Mouse (Mus musculus) myocyte (in vitro differentiated cells): ENCODE measurements around the gene Tbce.

Experiments
- CEBPB ChIP-seq: IDR thresholded peaks from 2 replicates; pipeline ENCODE4 v1.6.1; 2011; ENCODE audit warnings: mild to moderate bottlenecking, moderate library complexity; ENCODE audit not compliant: poor library complexity, insufficient read depth, severe bottlenecking
- E2F4 ChIP-seq: IDR thresholded peaks from one replicate; pipeline ENCODE4 v1.6.1; 2011; ENCODE audit warnings: mild to moderate bottlenecking, control low read depth, moderate library complexity; ENCODE audit not compliant: insufficient read depth
- MAX ChIP-seq: IDR thresholded peaks from one replicate; pipeline ENCODE4 v1.6.1; 2011; ENCODE audit warnings: low read depth, mild to moderate bottlenecking, control low read depth
- MYOG ChIP-seq, 3 experiments: IDR thresholded peaks; one replicate each; pipeline ENCODE4 v1.6.1; 2011; ENCODE audit warnings: control low read depth in 2 of 3, low read depth in 2 of 3, mild to moderate bottlenecking in 2 of 3; ENCODE audit not compliant: insufficient read length in 2 of 3, control insufficient read depth in 1 of 3, insufficient read depth in 1 of 3
- POLR2A ChIP-seq: IDR thresholded peaks from one replicate; pipeline ENCODE4 v1.6.1; 2011; ENCODE audit warnings: low read depth, mild to moderate bottlenecking, control low read depth, moderate library complexity; ENCODE audit not compliant: insufficient read length
- POLR2AphosphoS2 ChIP-seq: IDR thresholded peaks from one replicate; pipeline ENCODE4 v1.6.1; 2011; ENCODE audit warnings: low read depth, control low read depth; ENCODE audit not compliant: insufficient read length
- SRF ChIP-seq: IDR thresholded peaks from one replicate; pipeline ENCODE4 v1.6.1; 2011; ENCODE audit warnings: low read depth; ENCODE audit not compliant: control insufficient read depth, insufficient read length
- TCF12 ChIP-seq: IDR thresholded peaks from one replicate; pipeline ENCODE4 v1.6.1; 2011; ENCODE audit warnings: mild to moderate bottlenecking, control low read depth; ENCODE audit not compliant: poor library complexity, insufficient read depth, severe bottlenecking
- TCF3 ChIP-seq: IDR thresholded peaks from one replicate; pipeline ENCODE4 v1.6.1; 2011; ENCODE audit warnings: low read depth, control low read depth; ENCODE audit not compliant: insufficient read length
- USF1 ChIP-seq: IDR thresholded peaks from one replicate; pipeline ENCODE4 v1.6.1; 2011; ENCODE audit warnings: low read depth, mild to moderate bottlenecking, control low read depth, moderate library complexity

- TF ChIP-seq USF1, result no peak
- TF ChIP-seq MAX, result no peak
- no peak for TF ChIP-seq TCF12
- no peak for TF ChIP-seq CEBPB
- TF ChIP-seq SRF, result no peak
- no peak for TF ChIP-seq POLR2AphosphoS2
- TF ChIP-seq MYOG (IDR thresholded peaks at IDR 0.05; ENCODE audit: control insufficient read depth in 1 of 3, insufficient read depth in 1 of 3, insufficient read length in 2 of 3, low read depth in 2 of 3), result no peak
- no peak for TF ChIP-seq TCF3
- TF ChIP-seq POLR2A, result no peak
- TF ChIP-seq E2F4, result no peak
These were observed 36.7 kb downstream of the Tbce start for GRCm38 (mm10) chr13:14002706-14003105.
